Mouse (Mus musculus) adrenal gland, adult 2 months (tissue): ENCODE measurements at regions not wholly inside any gene's neighbourhood (a gene's known extent, or its start where the extent isn't known, plus 50 kb on each side); places are given as distances from the start of the nearest gene placed in this dataset.

ENCODE experiments used
- DNase-seq: peaks from one replicate; pipeline ENCODE4 v3.0.0; 2021

- DNase-seq = no peak
These were observed 70.7 kb downstream of the Setd4 start for GRCm38 (mm10) chr16:93533205-93533604.

- DNase-seq = no peak
These were observed 71.9 kb downstream of the Setd4 start for GRCm38 (mm10) chr16:93531937-93532336.

- no peak for DNase-seq
These were observed 81.4 kb downstream of the Setd4 start for GRCm38 (mm10) chr16:93522485-93522884.

GRCm38 (mm10) chr16:93520481-93520880, 83.4 kb downstream of the Setd4 start:
- DNase-seq = no peak

- DNase-seq = no peak
These were observed 85.2 kb downstream of the Setd4 start for GRCm38 (mm10) chr16:93518620-93519019.

GRCm38 (mm10) chr16:93516793-93517192, 87.1 kb downstream of the Setd4 start:
- DNase-seq = no peak

- DNase-seq = no peak
These were observed 88.4 kb downstream of the Setd4 start for GRCm38 (mm10) chr16:93515456-93515941.

GRCm38 (mm10) chr16:93513616-93514041, 90.2 kb downstream of the Setd4 start:
- DNase-seq = no peak

- no peak for DNase-seq
These were observed 91.9 kb downstream of the Setd4 start for GRCm38 (mm10) chr16:93511988-93512387.

GRCm38 (mm10) chr16:93511517-93511916, 92.3 kb downstream of the Setd4 start:
- no peak for DNase-seq

GRCm38 (mm10) chr16:93498800-93499199, 105.1 kb downstream of the Setd4 start:
- DNase-seq = no peak

GRCm38 (mm10) chr16:93493337-93494002, 110.4 kb downstream of the Setd4 start:
- no peak for DNase-seq

GRCm38 (mm10) chr16:93486646-93487550, 117.0 kb downstream of the Setd4 start:
- DNase-seq = no peak

- no peak for DNase-seq
These were observed 133.9 kb downstream of the Setd4 start for GRCm38 (mm10) chr16:93469957-93470356.

GRCm38 (mm10) chr16:93465741-93466140, 138.1 kb downstream of the Setd4 start:
- no peak for DNase-seq

- DNase-seq = no peak
These were observed 139.0 kb downstream of the Setd4 start for GRCm38 (mm10) chr16:93464898-93465297.

- DNase-seq = no peak
These were observed 140.5 kb downstream of the Setd4 start for GRCm38 (mm10) chr16:93463405-93463804.

- DNase-seq = no peak
These were observed 141.6 kb downstream of the Setd4 start for GRCm38 (mm10) chr16:93462286-93462610.

GRCm38 (mm10) chr16:93461406-93462285, 142.2 kb downstream of the Setd4 start:
- DNase-seq = no peak

GRCm38 (mm10) chr16:93459497-93460240, 144.2 kb downstream of the Setd4 start:
- DNase-seq = no peak
